Mouse (Mus musculus) heart, adult 2 months (tissue): ENCODE results near the gene Stk11. TPM values are rescaled to one million over a fixed set of nuclear protein-coding genes. Genes with fewer than 3 reads are reported as not detected.

Experiments
- DNase-seq, 2 experiments: peaks; one replicate each; pipeline ENCODE4 v3.0.0; 2021
- H3K27ac ChIP-seq: fragments of 200-600 bp; 2 replicates; pipeline ENCODE4 v1.8.1; 2022
- H3K27me3 ChIP-seq: fragments of 200-500 bp; 2 replicates; pipeline ENCODE4 v1.6.1; 2012; ENCODE audit warnings: mild to moderate bottlenecking, low read length, inconsistent platforms, mixed read lengths; ENCODE audit not compliant: control insufficient read depth, insufficient read depth
- H3K36me3 ChIP-seq: fragments of 200-500 bp; 2 replicates; pipeline ENCODE4 v1.6.1; 2012; ENCODE audit warnings: low read length, inconsistent platforms; ENCODE audit not compliant: control insufficient read depth, insufficient read depth
- H3K4me1 ChIP-seq: fragments of 200-500 bp; 2 replicates; pipeline ENCODE4 v1.6.1; 2011; ENCODE audit warnings: low read length; ENCODE audit not compliant: control insufficient read depth, insufficient read depth
- H3K4me3 ChIP-seq: fragments of 200-600 bp; 2 replicates; pipeline ENCODE4 v1.8.1; 2022
- H3K79me2 ChIP-seq: fragments of 200-500 bp; replicated peaks from 2 replicates; pipeline ENCODE4 v1.6.1; 2012; ENCODE audit warnings: mild to moderate bottlenecking, inconsistent platforms, low read length, moderate library complexity, mixed read lengths; ENCODE audit not compliant: control insufficient read depth, insufficient read depth
- H3K9ac ChIP-seq: fragments of 200-500 bp; 2 replicates; pipeline ENCODE4 v1.6.1; 2012; ENCODE audit warnings: low read depth, mild to moderate bottlenecking, control low read depth, inconsistent platforms, low read length, mixed read lengths
- CTCF ChIP-seq: fragments of 200-600 bp; IDR thresholded peaks from 2 replicates; pipeline ENCODE4 v1.8.1; 2022; ENCODE audit warnings: antibody characterized with exemption, mild to moderate bottlenecking, moderate library complexity
- EP300 ChIP-seq: fragments of 200-500 bp; IDR thresholded peaks from 2 replicates; pipeline ENCODE4 v1.6.1; 2011; ENCODE audit warnings: low read depth, low read length, control low read depth; ENCODE audit not compliant: insufficient read depth
- POLR2A ChIP-seq: fragments of 200-500 bp; IDR thresholded peaks from 2 replicates; pipeline ENCODE4 v1.6.1; 2011; ENCODE audit warnings: mild to moderate bottlenecking, low read depth, low read length, control low read depth; ENCODE audit not compliant: insufficient read depth
- WGBS: fragments of 180-500 bp; shearing (Covaris S2); methylation state at CpG from one replicate; pipeline ENCODE4 v1.1.7; 2018; 5-methylcytosine and 5-hydroxymethylcytosine counted together
- intact Hi-C: fragments of 180-260 bp; cut with DNase I; formaldehyde crosslinking; loops from one replicate; pipeline ENCODE4 v1.15.1; 2025
- polyA plus RNA-seq: library from polyadenylated mRNA; depleted of rRNA; stranded (reverse); fragments of >200 nt; gene quantifications from 2 replicates; pipeline ENCODE4 v1.2.3, GENCODE M21; 2012
- total RNA-seq, 2 experiments: library from RNA; stranded (reverse); gene quantifications; 2 replicates each; pipeline ENCODE4 v1.2.3; 2021

Gene Stk11
- total and polyA plus RNA-seq, 3 experiments = 127 to 161 (median 140) TPM

- H3K27ac ChIP-seq = no peak within 1 kb of the TSS
- H3K9ac ChIP-seq = no peak within 1 kb of the TSS
- 74% methylated on average over 5 of the region's 5 CpGs for WGBS
Measured at GRCm38 (mm10) chr10:80105460-80105859, 10.1 kb upstream of the Stk11 start, which contains the start of gene Sbno2. Sbno2 (minus strand) TSS chr10:80105571.

GRCm38 (mm10) chr10:80105926-80106325 lies 9.7 kb upstream of the Stk11 start:
- no peak overlapping the region for H3K27ac ChIP-seq
- TF ChIP-seq POLR2A (no peak), EP300 (no peak), CTCF (no peak)

More at GRCm38 (mm10) chr10:80105460-80105859, 10.1 kb upstream of the Stk11 start, which contains the start of gene Sbno2:
- no peak for TF ChIP-seq POLR2A
- no peak for TF ChIP-seq CTCF
- TF ChIP-seq EP300 = no peak
- Histone ChIP-seq H3K4me1 (peaks cover 12% of the 10 kb centered on the region), H3K36me3 (no peaks in the 10 kb centered on the region), H3K4me3 (no peak within 1 kb of the TSS), H3K79me2 (peaks cover 9% of the 10 kb centered on the region), H3K27me3 (no peaks in the 10 kb centered on the region)
- intact Hi-C loops = no loop called here
- DNase-seq = no peak

GRCm38 (mm10) chr10:80107678-80108077 lies 7.9 kb upstream of the Stk11 start:
- DNase-seq = no peak
- 42% methylated on average over 6 of the region's 6 CpGs for WGBS
- Histone ChIP-seq H3K79me2 (no peaks in the 10 kb centered on the region), H3K27ac (no peak overlapping the region), H3K4me1 (peaks cover 2% of the 10 kb centered on the region), H3K9ac (no peak overlapping the region), H3K4me3 (no peak overlapping the region), H3K27me3 (no peaks in the 10 kb centered on the region), H3K36me3 (no peaks in the 10 kb centered on the region)
- TF ChIP-seq POLR2A = no peak
- no peak for TF ChIP-seq EP300
- TF ChIP-seq CTCF = no peak
- intact Hi-C loops = no loop called here

More at GRCm38 (mm10) chr10:80105926-80106325, 9.7 kb upstream of the Stk11 start:
- no peak for DNase-seq
- Histone ChIP-seq H3K27me3 (no peaks in the 10 kb centered on the region), H3K4me3 (no peak overlapping the region), H3K9ac (no peak overlapping the region), H3K36me3 (no peaks in the 10 kb centered on the region), H3K4me1 (peaks cover 9% of the 10 kb centered on the region), H3K79me2 (peaks cover 7% of the 10 kb centered on the region)
- 79% methylated on average over 5 of the region's 5 CpGs for WGBS
- intact Hi-C loops = no loop called here

- intact Hi-C loops = loop anchor here (1.0 to 5.0 kb wide), 5 partner anchors 37 to 128 kb away; partner anchors contain the start of gene Polr2e
- Histone ChIP-seq H3K27ac (peak overlapping the region; percentile 95), H3K27me3 (no peaks in the 10 kb centered on the region), H3K4me1 (peaks cover 16% of the 10 kb centered on the region), H3K9ac (peak overlapping the region; percentile 77), H3K79me2 (peaks cover 8% of the 10 kb centered on the region), H3K4me3 (peak overlapping the region; percentile 66), H3K36me3 (peaks cover 7% of the 10 kb centered on the region; the same call in 1 of the 2 replicates)
- DNase-seq = peak; percentile 91 to 93
- WGBS = 4% methylated on average over 27 of the region's 27 CpGs
- TF ChIP-seq EP300 (peak; percentile 87), POLR2A (0 out of 2 replicates have a peak, but pooled peaks have one; percentile 7), CTCF (no peak; the same call in none of the 2 replicates)
Measured at GRCm38 (mm10) chr10:80114341-80115284, 990 bp upstream of the Stk11 start.

GRCm38 (mm10) chr10:80115944-80116335 lies 337 bp downstream of the Stk11 start:
- H3K27ac ChIP-seq = peak overlapping the region; percentile 95
- H3K9ac ChIP-seq = peak overlapping the region; percentile 90
- TF ChIP-seq CTCF (no peak), EP300 (no peak), POLR2A (no peak)
- DNase-seq = no peak
- peak overlapping the region; percentile 94 for H3K4me3 ChIP-seq
- peaks cover 21% of the 10 kb centered on the region for H3K4me1 ChIP-seq
- WGBS = under 1% methylated on average over 63 of the region's 63 CpGs
- intact Hi-C loops = loop anchor here (2.0 kb wide), 4 partner anchors 25 to 129 kb away; partner anchors contain the start of genes Cbarp and Polr2e
- peaks cover 7% of the 10 kb centered on the region; the same call in 1 of the 2 replicates for H3K36me3 ChIP-seq
- H3K79me2 ChIP-seq = peaks cover 12% of the 10 kb centered on the region
- H3K27me3 ChIP-seq = no peaks in the 10 kb centered on the region

- Histone ChIP-seq H3K4me3 (peak overlapping the region; percentile 94), H3K27ac (peak overlapping the region; percentile 95), H3K4me1 (peaks cover 21% of the 10 kb centered on the region), H3K27me3 (no peaks in the 10 kb centered on the region), H3K36me3 (peaks cover 7% of the 10 kb centered on the region; the same call in 1 of the 2 replicates), H3K79me2 (peaks cover 12% of the 10 kb centered on the region), H3K9ac (peak overlapping the region; percentile 90)
- TF ChIP-seq CTCF (no peak), POLR2A (no peak), EP300 (no peak)
- 1% methylated on average over 27 of the region's 27 CpGs for WGBS
- peak in 1 of 2 experiments; percentile 64 for DNase-seq
- intact Hi-C loops = loop anchor here (2.0 kb wide), 1 partner anchor 24 kb away; the partner anchor contains the start of gene Cbarp
Measured at GRCm38 (mm10) chr10:80116563-80116926, 942 bp downstream of the Stk11 start.
